Mouse (Mus musculus): ENCODE measurements around the gene Mogat2.

The Mogat2 gene

DNA sequence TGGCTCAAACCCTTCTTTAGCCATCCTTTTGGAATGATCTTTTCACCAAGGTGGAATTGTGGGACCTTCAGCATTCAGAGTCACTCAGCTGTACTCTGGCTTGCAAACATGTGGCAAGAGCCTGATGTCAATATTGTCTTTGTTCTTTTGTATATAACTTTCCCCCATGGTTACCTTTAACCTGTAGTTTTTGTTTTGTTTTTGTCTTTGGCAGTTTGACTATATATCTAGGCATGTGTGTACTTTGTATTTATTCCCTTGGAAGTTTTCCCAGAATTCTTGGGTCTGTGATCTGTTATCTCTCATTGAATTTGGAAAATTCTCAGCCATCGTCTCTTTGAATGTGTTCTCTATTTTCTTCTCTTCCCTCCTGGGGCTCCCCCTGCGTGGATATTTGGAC lies 43.9 kb downstream of the Mogat2 start:
- no peak for DNase-seq (ENCODE audit: low spot score in 2 of 2)

DNA sequence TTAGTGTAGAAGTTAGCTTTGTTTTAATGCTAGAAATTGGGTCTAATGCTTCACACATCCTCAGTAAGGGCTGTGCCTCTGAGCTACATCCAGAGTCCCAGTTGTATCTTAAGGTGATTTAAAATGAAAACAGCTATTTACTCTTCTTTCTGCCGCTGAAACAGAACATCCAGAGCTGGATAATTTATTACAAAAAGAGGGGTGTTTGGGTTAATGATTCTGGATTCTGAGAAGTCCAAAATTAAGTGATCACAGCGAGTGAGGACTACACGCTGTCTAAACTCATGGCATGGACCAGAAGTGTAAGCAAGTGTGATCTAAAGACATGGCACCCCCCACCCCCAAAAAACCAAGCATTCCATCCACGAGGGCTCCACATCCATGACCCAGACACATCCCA lies 44.5 kb downstream of the Mogat2 start:
- DNase-seq (ENCODE audit: low spot score in 2 of 2) = no peak

DNA sequence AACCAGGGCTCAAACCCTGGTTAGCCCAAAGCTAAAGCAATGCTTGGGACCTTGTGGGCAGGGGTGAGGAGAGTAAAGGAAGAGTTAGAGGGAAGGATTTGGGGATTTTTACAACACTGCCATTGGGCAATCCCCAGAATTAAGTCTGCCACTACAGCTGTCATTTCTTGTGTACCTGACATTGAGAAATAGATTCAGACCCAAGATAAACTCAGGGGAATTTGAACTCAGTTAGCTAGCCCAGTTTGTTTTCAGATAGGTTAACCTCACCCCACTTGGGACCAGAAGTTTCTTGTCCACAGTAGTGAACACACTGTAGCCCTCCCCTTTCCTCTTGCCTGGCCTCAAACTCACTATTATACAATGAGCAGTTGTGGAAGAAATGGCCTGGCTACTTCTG lies 47.0 kb downstream of the Mogat2 start:
- no peak for DNase-seq (ENCODE audit: low spot score in 2 of 2)

DNA sequence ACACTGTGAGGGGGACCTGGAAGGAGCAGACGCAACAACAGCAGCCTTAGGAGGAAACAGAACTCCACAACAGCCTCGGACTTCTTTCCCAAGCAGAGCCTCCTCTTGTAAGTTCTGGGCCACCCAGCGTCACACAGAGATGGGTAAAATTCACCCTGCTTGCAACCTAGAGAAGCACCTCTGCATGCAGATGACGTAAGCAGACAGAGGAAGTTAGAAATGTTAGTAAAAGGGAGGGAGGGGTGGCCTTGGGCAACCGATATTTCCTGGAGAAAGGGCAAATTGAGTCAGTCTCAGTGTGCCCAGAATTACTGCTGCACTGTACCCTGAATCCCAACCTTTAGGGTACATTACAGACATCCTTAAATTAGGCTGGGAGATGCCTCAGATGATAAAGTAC lies 48.5 kb downstream of the Mogat2 start:
- no peak for DNase-seq (ENCODE audit: low spot score in 2 of 2)

DNA sequence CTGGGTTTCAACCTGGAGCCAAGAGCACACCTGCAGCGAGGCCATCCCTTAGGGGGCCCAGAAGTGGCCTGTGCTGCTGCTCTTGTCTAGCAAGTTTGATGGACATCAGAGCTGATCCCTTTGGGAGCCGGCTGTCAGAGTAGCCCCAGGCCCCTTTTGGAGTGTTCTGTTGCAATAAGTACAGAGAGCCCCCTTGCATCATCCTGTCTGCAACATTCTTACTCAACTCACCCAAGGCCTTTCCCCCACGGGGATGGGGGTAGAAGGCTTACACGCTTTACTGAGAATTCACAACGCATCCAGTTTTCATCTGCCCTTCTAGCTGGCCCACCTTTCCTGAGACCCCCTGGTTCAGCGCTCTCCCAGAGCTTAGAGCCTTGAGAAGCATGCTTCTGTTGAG lies 49.8 kb downstream of the Mogat2 start:
- DNase-seq (ENCODE audit: low spot score in 2 of 2) = no peak

DNA sequence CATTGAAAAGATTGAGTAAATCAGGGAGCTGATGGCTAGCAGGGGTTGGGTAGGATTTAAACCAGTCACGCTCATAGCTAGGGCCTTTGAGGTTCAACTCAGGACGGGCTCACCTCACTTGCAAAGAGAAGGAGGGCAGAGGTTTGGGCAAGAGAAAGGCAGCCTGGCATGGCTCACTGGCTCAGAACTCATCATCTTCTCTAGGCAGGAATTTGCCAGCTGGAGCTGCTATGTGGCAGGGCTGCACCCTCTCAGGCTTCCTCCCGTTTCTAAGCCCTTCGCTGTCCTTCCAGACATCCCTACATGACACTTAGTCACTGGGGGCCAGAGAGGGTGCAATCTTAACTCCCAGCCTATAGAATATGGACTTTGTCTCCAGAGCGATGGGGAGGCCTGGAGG lies 51.0 kb downstream of the Mogat2 start:
- DNase-seq (ENCODE audit: low spot score in 2 of 2) = no peak

DNA sequence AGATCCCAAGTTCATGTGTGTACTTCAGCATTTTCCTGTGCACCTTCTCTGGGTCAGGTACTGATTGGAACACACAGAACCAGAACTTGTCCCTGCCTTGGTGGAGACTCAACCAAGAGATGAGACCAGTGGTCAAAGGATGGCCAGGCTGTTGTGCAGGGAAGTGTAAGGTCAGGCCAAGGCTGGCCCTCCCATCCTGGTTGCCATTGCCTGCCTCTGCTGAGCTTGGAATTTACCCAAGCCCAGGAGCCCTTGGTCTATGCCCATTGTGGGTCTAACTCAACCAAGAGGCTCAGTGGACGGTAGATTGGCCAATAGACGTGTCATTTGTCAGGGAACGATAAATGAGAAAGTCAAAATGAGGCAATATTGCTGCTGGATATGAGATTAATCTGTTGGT lies 53.0 kb downstream of the Mogat2 start:
- no peak for DNase-seq (ENCODE audit: low spot score in 2 of 2)

DNA sequence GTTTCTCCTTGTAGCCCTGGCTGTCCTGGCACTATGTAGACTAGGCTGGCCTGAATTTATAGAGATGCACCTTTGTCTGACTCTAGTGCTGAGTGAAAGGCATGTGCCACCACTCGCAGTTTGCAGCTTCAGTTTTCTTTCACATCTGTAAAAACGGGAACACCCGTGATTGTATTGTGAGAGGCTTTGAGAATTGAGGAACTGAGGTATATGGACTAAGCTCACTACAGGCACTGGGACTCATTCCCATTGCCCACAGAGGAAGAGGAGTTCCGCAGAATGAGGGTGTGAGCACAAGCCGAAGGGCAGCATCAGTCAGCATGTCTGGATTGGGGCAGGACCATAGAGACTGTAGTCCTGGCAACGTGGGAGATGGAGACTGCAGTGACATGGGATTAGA lies 54.7 kb downstream of the Mogat2 start:
- peak in 1 of 2 experiments; percentile 38 for DNase-seq (ENCODE audit: low spot score in 2 of 2)

DNA sequence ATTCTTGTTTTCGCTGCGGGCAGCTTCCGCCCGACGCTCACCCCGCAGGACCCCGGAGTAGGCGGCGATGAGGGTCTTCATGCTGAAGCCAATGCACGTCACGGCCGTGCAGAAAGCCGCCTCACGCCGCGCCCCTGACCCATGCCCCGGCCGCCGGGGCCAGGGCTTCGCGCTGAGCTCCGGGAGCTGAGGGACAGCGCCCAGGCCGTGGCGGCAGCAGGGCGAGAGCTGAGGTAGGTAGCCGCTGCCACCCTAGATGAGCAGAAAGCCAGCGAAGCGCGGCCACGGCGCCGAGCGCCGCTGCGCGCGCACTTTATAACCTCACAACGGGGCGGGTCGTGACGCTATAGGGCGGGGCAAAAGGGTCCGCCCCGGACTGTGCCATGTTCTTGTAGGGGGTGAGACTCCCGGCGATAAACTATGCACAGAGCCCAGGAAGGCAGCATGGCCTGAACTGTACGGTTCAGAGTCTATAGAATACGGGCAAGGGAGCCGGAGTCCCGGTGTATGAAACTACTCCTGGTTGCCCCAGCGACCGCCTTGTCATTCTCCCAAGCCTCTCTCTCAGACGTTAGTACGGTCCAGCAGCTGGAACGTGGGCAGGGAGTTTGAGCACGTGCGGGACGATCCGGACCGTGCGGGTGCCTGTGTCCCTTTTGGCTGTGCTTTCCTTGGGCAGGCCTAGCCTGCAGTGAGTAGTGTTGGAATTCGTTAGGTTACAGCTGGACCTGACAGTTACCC lies 55.8 kb downstream of the Mogat2 start, which contains the start of gene Dgat2:
Gene Dgat2, minus strand, starts transcription at position 288 of the 741 bp plus-strand sequence.
- peak; percentile 92 for DNase-seq (ENCODE audit: low spot score in 2 of 2)

DNA sequence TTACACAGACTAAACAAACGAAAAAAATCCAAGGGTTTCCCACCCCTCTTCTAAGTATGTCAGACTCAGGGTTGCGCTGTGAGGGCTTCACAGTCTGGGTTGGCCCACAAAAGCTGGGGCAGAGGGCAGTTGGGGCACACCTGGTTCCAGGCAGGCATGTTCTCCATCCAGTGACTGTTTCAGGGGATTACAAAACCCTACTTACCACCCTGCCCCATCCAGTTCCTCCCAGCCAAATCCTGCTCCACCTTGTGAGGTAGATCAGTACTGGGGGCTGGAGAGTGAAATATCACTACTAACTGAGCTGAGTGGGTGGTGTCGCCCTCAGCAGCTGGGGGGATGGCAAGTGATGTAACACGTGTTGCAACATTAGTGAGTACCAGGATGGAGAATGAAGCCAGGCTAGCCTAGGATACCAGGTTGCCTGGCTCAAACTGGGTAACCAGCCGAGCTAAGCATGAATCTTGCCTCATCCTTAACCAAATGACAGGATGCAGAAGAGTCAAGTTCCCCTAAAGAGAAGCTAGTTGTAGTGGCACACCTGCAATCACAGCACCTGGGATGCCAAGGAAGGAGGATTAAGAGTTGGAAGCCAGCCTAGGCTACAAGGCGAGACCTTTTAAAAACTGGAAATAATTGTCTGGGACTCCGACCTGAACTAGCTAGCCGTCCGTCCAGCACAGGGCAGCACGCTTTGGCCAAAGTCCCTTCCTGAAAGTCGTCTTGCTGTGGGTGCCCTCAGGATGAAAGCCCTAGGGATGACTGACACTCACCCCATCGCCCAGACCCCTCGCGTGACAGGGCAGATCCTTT lies 56.6 kb downstream of the Mogat2 start:
- DNase-seq (ENCODE audit: low spot score in 2 of 2) = no peak

DNA sequence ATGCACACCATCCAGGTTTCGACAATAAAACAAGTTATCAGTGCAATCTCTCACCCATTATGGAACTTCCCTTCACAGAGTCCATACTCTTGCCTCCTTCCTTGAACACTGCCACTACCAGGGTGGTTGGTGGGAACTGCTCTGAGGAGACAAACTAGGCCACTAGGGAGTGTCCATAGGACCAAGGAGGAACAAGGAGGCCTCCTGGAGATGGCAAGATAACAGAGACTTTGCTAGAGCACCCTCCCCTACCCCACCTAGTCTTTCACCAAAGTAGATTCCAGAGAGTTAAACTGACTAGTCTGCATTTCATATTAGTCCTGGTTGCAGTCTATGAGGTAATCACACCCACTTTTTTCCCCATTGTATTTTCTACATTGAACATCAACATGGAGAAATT lies 58.3 kb downstream of the Mogat2 start:
- no peak for DNase-seq (ENCODE audit: low spot score in 2 of 2)

DNA sequence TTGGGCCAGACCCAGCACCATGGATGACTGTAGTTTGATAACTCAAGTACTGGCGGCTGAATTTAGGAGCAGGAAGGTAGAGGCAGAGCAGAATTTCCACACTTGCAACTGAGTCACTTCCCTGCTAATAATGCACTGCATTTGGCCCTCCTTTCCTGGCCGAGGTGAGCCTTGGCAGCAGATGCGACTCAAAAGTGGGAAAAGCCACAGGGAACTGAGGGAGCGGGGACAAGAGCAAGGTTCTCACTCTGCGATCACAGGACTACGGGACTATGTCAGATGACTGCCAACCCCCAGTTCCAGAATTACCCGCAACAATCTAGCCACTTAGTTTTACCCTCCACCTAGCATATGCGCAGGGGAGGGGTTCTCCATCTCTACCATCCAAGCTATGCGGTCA lies 59.1 kb downstream of the Mogat2 start:
- DNase-seq (ENCODE audit: low spot score in 2 of 2) = no peak

DNA sequence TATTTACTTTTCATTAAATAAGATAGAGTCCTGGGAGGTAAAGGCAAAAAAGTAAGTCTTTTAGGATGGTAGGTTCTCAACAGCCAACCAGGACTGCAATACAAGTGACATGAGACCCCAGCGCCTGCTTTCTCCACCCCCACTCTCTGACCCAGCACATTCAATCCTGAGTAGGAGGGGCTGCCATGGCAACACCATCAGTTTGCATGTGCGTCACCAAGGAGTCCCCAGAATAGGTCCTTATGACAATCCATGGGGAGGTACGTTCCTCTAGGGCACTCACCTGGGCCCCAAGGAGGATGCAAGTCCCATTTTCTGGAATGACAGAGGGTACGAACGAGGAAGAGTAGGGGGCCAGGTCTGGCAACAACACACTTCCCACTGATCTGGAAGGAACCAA lies 61.0 kb downstream of the Mogat2 start:
- no peak for DNase-seq (ENCODE audit: low spot score in 2 of 2)

DNA sequence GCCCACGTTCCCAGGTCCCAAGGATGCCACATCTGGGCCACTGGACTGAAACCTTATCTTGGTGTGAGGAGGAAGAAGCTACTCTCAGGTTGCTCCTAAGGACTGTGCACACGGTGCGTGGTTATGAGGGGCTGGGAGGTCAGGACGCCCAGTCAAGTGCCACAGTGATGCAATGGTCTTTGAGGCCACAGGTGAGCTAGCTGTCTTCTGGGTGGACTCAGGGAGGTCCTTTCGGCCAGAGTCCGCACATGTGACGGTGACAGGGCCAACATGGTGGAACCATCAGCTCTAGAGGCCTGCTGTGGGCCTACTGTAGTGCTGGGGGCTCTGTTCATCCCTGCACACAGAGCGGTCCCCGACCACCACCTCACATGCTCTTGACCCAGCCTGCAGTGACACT lies 62.8 kb downstream of the Mogat2 start:
- DNase-seq (ENCODE audit: low spot score in 2 of 2) = no peak

DNA sequence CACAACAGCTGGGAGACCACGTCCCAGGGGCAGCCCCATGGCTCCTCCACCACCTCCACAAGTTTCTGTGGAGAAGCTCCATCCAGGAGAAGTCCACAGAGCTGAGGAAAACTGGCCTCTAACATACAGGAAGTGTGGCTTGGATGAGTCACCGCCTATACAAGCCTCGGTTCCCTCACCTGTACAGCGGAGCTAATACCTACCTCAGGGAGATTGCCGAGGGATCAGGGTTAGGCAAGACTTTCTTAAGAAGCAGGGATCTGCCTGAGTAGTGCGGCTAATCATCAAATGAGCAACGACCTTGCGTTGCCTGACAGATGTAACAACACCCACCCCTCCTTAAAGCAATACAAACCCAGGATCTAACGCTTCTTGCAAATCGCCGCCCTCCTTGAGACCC lies 63.3 kb downstream of the Mogat2 start:
- no peak for DNase-seq (ENCODE audit: low spot score in 2 of 2)

DNA sequence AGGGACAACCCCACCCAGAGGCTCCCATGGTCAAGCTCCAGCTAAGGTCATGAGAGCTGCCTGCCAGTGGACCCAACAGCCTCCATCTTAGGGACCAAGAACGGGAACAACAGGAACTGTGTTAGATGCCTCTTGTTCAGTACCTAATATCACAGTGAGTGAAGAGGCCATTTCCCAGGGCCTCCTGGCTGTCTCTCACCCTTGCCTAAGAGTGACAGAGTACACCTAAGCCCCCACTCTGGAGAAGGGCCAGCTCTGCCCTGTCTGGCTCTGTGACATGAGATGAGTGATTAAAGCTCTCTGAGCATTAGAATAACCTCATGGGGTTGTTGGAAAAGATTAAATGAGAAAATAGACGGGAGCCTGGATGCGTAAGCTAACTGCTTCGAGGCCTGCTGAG lies 64.4 kb downstream of the Mogat2 start:
- DNase-seq (ENCODE audit: low spot score in 2 of 2) = no peak

DNA sequence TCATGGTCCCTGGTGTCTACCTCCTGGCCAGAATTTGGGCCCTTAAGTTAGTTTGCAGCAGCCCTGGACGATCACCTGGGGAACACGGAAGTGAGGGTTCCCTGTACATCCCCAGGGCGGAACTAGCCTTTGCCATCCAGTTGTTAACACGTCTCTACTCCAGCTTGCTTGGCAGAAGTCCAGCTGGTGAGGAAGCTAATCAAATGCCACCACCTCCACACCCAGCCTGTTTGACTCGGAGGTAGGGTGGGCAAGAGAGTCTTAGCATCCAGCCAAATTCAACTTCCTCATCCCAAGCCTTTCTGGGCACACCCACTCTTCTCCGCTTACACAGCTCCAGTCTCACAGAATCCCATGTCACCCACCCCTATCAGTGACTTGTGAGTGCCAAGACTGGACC lies 65.5 kb downstream of the Mogat2 start:
- DNase-seq (ENCODE audit: low spot score in 2 of 2) = peak in 1 of 2 experiments; percentile 39

DNA sequence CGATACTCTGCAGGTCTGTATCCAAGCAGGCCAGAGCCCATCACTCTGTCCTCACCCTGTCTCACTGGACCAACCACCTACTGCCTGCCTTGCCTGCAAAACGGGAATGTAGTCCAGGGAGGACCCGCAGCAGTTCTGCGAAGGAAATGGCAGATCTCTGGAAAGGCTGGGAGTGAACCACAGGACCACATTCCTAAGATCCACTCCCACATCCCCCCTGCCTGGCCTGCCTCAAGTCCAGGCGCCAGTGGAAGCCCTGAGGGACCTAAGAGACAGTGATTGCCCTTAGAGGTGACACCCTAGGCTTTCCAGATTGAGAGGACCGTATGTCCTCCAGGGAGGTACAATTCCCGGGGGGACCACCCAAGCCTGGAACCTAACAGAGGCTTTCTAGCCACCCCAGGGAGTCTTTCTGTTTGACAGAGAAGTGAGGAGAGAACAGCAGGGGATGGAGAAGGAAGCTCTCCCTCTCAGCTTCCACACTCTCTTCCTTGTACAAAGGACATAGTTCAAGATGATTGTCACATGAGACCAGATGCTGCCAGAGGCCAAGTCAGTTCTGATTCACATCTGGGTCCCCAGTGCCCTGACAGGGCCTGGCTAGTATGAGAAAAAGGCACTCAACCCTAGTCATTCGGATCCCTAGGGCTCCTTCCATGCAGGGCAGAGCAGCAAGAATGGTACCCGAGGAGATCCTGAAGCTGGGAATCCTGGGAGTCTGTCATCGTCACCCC lies 66.5 kb downstream of the Mogat2 start:
- DNase-seq (ENCODE audit: low spot score in 2 of 2) = no peak

DNA sequence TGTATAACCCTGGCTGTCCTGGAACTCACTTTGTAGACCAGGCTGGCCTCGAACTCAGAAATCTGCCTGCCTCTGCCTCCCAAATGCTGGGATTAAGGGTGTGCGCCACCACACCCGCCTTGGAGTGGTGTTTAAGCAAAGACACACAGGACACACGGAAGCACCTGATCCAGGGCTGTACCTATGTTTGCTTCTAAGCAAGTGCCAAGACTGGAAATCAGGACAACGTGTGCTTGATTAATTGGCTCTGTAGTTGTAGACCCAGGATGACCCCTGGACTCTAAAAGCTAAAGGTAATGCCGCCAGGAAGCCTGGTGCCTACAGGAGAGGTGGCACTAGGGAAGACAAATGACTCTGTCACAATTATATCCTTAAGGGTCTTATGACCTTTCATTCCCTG lies 67.9 kb downstream of the Mogat2 start:
- no peak for DNase-seq (ENCODE audit: low spot score in 2 of 2)

DNA sequence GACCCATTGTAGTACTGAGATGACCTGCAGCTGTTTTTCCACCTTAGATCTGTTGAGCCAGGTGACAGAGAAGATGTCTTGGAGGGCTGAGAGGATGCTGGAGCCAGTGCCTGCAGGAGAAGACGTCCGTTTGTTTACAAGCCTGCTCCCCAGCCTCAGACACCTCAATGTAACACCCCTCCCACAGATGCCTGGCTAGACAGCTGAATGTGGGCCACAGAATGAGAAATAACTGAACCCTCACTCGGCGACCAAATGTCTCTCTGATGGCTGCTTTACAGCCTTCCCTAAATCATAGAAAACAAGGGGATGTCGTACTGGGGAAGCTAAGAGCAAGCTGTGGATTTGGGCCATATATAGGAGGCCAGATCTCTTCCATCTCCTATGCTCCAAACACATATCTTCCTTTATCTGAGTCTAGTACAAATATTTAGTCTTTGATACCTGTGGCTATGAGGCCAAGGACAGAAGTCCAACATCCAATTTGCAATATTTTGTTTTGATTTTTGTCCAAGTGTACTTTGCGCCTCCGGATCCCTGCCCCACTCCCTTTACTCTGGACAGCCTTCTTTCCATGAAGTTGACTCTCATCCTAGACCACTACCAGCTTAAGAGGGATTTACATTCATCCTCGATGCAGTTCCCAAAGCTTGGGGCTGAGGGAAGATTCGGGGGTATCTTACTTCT lies 68.6 kb downstream of the Mogat2 start:
- DNase-seq (ENCODE audit: low spot score in 2 of 2) = no peak
